Mouse (Mus musculus) right cerebral cortex, postnatal 14 days (tissue): Measurements from ENCODE around the gene Samd1.
"Not testable (repeated sequence)": the region's sequence is repeated elsewhere in the genome, so short reads cannot be mapped to it uniquely, and the experiment has no call there.

Source experiments
- DNase-seq: peaks from one replicate; pipeline ENCODE4 v3.0.0; 2022

The Samd1 gene

DNA sequence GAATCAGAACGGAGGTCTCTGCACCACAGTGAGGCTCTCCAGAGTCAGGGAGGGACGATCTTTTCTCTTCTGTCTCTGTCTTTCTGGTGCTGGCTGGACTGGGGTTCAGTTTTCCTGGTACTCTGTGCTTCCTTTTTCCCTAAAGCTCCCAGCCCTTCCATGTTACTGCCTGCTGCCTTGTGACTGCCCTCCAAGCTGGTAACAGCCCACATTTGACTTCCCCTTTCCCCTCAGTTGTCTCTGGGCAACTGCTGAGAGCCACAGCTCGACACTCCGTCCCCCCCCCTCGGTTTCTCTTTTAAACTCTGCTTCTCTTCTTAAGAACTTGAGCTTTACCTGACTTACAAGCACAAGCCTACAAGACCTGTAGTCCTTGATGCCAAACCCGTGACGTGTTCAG lies 8.2 kb upstream of the Samd1 start:
- DNase-seq, result no peak

DNA sequence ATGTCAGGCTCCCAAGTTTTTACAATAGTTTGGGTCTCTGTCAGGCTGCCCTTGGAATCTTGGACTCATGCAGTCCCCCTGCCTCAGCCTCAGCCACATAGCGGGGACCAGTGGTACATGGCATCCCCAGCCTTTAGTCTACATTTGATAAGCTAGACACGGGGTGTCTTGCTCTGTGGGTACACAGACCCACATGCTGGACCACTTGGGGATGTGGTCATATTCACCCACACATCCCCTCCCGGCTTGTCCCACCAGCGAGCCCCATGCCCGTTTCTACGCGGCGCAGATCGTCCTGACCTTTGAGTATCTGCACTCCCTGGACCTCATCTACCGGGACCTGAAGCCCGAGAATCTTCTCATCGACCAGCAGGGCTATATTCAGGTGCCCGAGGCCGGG lies 7.3 kb upstream of the Samd1 start:
- DNase-seq, result no peak

DNA sequence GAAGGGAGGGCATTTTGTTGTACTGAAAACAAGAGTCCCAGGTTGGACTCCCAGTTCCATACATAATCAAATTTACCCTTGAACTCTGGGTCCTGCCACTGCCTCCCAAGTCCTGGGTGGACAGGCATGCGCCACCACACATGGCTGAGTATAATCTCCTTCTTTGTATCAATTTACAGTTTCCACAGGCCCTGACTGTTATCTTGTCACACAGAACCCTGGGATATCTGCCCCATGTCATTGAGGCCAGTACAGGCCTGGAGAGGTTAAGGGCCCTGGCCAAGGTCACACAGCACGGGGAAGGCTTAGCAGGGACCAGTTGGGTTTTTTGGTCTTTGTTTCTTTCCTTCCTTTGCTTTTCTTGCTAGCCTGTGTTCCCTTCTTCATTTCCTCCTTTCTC lies 5.0 kb upstream of the Samd1 start:
- DNase-seq, result no peak

DNA sequence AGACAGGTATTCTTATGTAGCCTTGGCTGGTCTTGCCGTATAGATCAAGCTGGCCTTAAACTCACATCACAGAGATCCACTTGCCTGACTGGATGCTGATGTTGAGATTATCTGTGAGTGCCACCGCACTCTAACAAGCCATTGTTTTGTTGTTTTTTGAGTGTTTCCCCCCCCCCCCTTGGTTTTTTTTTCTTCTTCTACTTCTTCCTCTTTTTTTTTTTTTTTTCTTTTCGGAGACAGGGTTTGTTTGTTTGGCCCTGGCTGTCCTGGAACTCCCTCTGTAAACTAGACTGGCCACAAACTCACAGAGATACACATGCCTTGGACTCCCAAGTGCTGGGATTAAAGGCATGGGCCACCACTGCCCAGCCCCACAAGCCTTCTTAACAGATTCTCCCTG lies 3.4 kb upstream of the Samd1 start:
- DNase-seq, result no peak

DNA sequence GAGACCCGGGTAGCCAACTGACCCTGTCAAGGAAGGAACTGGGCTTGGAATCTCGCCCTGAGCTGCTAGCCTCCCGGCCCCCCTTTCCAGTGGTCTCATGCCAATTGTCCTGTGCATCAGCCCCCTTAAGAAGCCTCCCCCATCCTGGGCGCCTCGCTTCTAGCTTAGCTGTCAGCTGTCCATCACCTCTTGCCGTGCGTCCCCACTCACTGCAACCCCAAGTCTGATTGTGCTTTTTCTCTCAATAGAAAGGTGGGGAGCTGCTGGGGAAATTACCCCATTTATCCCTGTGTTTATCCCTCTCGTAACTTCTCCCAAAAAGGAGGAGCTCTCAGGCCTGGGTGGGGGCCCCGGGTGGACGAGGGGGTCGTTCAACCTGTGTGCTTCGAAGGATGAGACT lies 1.5 kb upstream of the Samd1 start:
- peak; percentile 29 for DNase-seq

DNA sequence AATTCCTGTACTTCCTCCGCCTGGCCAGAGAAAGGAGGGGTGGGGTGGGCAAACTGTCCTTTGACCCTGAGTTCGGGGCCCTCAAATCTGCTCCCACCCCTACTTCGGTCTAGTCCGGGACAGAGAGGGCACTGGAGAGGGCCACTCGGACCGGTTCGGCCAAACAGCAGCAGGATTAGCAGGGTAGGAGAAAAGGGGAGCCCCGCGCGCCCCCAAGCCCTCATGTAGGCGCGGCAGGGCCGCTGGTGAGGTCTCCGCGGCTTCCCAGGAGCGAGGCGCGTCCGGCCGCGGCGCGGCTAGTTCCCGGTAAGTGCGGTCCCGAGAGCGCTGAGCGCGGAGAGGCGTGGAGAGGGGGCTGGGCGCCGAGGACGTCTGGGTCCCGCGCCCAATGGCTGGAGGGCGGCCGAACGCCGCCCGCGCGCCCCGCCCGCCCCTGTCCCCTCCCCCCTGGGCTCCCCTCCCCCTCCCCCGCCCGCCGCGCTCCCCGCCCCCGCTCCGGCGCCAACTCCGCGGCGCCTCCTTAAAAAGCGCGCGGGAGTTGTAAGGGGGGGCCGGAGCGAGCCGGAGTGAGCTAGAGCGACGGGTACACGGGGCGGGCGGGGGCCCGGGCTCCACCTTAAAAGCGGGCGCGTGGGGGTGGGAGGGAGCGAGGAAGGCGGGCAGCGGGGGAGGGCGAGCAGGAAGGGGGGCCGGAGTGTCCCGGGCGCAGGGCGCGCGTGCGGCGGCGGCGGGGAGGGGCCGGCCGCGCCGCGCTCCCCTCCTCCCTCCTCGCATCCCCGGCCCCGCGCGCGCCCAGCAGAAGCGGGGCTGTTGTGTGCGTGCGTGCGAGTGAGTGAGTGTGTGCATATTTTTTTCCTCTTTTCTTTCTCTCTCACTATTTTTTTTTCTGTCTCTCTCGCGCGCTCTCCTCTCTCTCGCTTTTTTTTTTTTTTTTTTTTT lies 636 bp upstream of the Samd1 start:
- peak; percentile 84 for DNase-seq

DNA sequence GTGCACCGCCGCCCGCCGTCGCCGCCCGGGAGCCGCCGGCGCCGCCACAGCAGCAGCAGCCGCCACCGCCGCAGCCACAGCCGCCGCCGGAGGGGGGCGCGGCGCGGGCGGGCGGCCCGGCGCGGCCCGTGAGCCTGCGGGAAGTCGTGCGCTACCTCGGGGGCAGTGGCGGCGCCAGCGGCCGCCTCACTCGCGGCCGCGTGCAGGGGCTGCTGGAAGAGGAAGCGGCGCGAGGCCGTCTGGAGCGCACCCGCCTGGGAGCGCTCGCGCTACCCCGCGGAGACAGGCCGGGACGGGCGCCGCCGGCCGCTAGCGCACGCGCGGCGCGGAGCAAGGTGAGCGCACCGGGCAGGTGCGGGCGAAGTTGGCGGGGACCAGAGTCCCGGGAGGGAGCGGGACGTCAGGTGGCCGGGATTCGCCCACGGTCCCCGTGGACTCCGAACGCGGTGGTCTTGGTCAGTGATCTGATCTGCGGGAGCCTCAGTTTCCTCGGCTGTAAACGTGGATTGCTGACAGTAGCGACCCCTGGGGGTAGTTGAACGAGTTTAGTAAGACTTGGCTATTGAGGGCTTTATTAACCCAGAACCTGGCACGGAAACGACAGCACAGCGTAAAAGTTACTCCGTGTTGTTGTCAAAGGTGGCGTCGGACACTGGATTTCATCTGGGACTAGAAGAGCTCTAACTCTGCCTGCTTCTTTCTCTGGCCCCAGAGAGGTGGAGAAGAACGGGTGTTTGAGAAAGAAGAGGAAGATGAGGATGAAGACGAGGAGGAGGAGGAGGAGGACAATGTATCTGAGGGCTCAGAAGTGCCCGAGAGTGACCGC lies 972 bp downstream of the Samd1 start:
- peak; percentile 56 for DNase-seq

DNA sequence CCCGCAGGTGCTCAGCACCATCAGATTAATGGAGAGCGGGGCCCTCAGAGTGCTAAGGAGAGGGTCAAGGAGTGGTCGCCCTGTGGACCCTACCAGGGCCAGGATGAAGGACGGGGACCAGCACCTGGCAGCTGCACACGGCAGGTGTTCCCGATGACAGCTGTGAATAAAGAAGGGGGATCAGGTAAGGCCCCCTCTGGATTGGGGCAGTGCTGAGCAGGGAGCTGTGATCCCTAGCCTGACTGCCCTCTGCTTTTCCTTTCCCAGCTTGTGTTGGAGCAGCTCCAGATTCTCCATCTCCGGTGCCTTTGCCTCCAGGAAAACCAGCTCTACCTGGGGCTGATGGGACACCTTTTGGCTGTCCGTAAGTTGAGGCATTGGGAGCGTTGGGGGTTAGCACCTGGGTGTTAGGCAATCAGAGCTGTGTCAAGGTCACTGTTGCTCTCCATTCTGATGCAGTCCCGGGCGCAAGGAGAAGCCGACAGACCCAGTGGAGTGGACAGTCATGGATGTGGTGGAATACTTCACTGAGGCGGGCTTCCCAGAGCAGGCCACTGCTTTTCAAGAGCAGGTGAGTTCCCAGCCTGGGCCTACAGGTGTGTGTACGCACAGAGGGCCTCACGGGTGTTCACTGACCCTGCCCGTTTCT lies 1.7 kb downstream of the Samd1 start:
- DNase-seq, result no peak

DNA sequence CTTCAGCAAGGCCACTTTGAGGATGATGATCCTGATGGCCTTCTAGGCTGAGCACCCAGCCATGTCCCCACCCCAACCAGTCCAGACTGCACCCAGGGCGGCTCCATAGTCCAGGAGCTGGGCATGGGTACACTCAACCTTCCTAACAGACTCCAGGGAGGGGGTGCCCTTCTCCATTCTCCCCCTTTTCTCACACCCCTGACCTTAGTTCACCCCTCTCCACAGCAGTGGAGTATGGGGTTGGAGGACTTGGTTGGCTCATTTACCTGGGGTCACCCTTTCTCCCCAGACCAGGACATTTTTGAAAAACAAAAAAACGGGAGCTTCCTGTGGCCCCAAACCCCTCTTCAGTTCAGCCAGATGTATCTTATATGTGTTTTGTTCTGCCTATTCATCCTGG lies 2.4 kb downstream of the Samd1 start:
- no peak for DNase-seq

DNA sequence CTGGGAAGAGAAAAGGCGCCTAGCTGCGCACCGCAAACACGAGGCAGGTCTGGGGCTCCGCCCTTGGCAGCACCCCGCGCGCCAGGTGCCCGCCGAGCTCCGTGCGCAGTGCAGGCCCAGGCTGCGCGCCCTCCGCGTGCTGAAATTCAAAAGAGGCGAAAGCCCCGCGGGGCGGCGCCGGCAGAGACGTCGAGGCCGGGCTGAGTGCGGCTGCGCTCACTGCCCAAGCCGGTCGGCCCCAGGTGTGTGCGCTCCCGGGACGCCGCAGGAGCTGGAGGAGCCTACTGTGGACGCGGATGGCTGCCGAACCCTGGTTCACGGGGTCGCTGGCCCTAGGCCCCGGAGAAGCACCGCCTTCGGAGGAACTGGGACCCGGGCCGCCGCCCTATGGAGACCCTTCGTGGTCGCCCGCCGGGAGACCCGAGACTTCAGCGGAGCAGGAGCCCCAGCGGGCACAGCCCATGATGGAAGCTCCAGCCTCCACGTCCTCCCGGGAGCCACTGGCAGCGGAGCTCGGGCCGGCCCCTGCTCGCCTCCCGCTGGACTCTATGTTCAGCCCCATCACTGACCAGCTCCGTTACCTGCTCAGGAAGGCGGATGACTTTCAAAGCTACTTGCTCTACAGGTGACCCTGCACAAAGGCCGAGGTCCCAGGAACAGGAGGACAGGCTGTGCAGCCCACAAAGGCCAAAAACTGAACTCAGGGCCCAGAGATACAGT lies 4.0 kb downstream of the Samd1 start, which contains the start of gene 1700067K01Rik:
TSS of gene 1700067K01Rik (plus strand) at position 222 of the 720 bp plus-strand sequence.
- DNase-seq, result no peak

DNA sequence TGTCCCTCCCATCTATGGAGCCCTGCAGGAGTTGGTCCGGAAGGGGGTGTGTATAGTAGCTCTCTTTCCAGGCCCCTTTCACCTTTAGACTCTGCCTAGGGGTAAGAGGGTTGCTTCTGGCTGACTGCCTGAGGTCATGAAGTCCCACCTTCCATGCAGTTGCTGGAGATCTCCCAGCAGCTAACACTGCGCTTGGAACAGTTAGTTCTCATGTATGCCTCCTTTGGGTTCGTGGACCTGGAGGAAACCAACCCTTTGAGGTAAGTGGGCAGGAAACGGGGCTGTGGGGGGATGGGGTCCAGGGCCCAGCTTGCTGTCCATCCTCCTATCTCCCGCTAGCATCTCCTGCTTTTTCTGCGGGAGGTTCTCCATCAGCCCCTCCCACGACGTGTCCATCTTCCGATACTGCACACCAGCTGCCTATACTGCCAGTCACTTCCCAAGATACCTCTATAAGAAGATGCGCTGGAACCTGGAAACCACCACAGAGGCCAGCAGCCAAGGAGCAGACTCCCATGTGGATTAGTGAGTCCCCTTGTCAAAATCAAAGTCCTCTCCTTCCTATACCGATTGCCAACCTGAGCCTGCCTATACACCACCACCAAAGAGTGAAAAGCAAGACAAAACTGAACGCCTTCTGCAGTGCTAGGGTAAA lies 5.6 kb downstream of the Samd1 start:
- DNase-seq, result no peak

DNA sequence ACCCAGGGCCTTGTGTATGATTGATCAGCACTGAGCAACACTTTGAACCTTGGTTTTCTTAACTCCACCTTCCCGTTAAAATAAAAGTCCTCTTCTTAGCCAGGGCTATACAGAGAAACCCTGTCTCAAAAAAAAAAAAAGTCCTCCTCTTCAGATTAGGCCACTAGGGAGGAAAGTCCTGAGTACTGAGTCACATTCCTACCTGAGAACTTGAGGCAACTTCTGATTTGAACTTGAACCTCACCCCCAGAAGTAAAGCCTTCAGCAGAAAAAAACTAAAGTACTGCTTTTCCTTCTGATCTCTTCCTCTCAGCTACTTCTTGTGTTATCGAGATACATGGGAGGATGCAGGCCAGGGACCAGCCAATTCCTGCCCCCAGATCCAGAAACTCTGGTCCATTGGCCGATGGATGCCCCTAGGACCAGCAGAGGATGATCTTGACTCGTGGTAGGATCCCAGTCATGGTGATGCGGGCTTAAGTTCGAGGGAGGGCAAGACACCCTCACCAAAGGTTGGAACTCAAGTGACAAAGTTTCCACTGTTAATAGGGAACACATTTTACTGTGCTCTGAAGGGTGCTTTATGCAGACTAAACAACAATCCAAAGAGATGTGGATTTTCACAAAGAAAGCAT lies 6.3 kb downstream of the Samd1 start:
- no peak for DNase-seq

DNA sequence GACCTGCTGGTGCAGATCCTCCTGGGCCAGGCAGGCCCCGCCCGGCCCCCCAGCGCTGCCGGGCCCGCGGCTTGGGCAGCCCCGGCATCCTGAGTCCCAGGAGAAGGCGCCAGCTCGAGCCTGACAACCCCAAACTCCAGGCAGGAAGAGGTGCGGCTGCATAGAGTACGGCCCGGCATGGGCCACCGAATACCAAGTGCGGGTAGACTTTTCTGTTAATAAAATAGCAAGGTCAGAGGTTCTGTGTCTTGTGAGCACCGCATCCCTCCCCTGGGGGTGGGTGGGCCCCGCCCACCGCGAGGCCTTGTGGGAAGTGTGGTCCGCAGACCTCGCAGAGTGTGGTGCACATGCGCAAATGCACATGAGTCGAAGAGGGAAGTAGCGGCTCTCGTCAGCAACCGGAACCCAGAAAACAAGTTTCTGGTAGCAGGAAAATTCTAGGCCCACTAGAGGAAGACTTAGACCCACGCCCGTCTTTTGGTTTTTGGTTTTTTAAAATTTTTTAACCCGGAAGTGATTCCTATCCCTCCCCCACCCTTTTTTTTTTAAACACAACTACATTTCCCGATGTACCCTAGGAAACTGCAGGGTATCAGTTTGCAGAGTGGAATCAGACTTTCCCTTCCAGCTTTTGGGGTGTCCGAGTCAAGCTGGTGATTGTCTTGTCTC lies 7.2 kb downstream of the Samd1 start:
- peak; percentile 88 for DNase-seq

DNA sequence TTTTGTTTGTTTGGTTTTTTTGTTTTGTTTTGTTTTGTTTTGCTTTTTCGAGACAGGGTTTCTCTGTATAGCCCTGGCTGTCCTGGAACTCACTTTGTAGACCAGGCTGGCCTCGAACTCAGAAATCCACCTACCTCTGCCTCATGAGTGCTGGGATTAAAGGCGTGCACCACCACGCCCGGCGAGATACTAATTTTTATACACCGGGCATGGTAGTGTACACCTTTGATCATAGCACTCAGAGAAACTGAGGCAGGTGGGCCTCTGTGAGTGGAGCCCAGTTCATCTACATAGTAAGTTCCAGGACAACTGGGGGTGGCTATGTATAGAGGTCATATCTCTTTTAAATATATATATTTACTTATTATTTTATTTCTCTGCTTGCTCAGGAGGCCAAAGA lies 8.0 kb downstream of the Samd1 start:
- DNase-seq, result not testable (repeated sequence)

DNA sequence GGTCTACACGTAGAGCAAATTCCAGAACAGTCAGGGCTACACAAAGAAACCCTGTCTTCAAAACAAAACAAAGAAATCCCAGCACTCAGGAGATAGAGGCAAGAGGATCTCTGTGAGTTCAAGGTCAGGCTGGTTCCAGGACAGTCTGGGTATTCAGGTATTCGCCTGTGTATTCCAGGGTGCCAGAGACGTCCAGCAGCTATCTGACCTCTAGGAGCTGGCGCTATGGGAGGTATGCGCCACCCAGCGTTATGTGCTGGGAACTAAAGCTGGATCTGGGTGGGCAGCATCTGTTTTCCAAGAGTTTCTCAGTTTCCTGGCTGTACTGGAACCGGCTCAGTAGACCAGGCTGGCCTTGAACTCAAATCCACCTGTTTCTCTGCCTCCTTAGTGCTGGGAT lies 10.9 kb downstream of the Samd1 start:
- no peak for DNase-seq

DNA sequence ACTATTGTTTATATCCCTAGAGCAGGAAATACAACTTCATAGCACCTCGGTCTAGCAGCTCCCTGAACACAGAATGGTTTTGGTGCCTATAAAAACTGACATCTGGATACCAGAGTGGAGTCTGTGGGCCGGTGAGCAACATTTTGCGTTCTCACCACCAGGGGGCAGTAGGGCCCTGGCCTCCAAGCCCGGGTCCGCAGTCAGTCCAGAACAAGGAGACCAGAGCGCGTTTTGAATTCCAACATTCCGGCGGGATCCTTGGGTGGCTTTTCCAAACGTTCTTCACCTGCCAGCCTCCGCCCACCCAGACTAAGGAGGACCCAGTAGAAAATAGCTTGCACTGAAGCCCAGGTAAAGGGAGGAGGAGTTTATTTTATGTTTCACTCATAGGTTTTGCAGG lies 12.4 kb downstream of the Samd1 start:
- peak; percentile 82 for DNase-seq

DNA sequence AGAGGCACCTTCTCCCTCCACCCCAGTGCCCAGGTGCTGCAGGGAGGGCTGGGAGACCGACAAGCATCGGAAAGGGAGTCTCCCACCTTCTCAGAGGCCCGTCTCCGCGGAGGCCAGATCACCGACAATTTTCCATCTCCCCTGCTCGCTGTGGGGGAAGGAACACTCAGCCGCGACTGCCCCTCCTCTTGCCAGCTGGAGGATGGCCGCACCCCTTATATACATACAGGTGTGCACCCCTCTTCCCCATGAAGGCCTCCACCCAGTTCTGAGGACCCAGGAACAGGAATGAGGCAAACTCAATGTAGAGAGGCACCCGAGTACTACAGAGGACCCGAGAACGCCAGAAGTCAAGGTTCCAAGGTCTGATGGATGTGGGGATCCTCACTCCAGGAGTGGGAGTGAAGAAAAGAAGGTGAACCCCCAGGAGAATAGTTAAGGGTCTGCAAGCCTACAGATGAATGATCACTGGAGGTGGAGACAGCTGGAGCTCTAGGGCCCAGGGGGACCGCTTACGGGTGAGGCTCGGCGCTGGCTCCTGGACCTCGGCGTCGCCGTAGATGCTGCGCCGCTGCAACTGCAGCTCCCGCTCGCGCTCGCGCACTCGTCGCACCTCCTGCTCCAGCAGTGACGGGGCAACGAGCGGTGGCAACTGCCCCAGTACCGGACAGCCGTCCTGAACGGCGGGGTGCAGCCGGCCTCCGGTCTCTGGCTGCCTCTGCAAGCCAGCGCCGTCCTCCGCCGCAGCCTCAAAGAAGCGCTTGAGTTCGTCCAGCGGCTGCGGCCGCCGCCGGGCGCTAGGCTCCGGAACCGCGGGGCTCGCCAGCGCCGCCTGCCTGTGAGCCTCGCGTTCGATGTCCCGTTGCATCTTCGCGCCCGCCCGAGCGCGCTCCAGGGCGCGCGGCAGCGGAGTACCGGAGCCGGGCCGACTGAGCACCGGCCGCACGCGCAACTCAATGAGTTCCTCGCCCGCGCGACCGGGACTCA lies 13.4 kb downstream of the Samd1 start:
- DNase-seq, result peak; percentile 76

DNA sequence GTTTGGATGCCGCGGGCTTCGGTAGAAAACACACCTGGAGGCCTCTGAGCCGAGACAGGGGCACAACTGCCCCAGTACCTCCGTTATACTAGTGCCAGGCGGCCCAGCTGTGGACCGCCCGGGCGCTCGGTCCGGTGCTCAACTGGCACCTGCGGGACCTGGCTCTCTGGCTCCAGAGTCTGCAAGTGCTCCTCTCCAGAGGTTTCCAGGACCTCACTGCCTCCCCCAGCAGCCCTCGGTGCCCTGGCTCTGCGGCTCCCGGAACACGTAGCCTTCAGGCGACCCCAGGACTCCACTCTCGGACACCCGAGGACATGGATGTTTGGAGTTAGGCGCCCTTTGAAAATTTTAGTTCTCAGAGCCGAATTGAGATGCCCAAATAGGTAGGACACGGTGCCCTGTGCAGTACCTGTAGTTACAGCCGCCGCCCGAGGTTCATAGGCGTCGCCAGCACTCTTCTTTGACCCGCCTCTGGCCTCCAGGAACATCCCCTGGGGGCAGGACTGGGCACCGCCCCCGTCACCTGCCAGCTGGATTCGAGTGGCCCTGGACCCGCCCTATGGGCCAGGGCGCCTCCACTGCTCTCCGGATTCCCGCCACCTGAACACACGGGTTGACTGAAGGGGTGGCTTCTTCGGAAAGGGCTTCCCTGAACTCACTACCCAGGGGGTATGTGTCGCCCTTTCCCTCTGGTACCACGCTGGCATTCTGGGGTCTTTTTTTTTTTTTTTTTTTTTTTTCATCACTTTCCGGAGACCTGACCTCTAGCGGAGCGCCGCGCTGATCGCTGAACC lies 14.4 kb downstream of the Samd1 start, which contains the start of gene 2210011C24Rik:
TSS of gene 2210011C24Rik (minus strand) at position 467 of the 794 bp plus-strand sequence.
- DNase-seq, result no peak
